Mouse (Mus musculus): ENCODE data around the gene Xpo6.

The Xpo6 gene

GRCm38 (mm10) chr7:126070321-126070720 lies 130.0 kb downstream of the Xpo6 start:
- no peak for DNase-seq

GRCm38 (mm10) chr7:126066777-126067176 lies 133.5 kb downstream of the Xpo6 start:
- no peak for DNase-seq

- no peak for DNase-seq
Measured at GRCm38 (mm10) chr7:126065243-126065876, 134.9 kb downstream of the Xpo6 start.

- no peak for DNase-seq
Measured at GRCm38 (mm10) chr7:126062228-126062627, 138.1 kb downstream of the Xpo6 start.

- DNase-seq: no peak
Measured at GRCm38 (mm10) chr7:126058918-126059317, 141.4 kb downstream of the Xpo6 start.

- DNase-seq: no peak
Measured at GRCm38 (mm10) chr7:126057332-126057914, 142.9 kb downstream of the Xpo6 start.

GRCm38 (mm10) chr7:126054574-126054973 lies 145.7 kb downstream of the Xpo6 start:
- DNase-seq: no peak

GRCm38 (mm10) chr7:126053618-126054017 lies 146.7 kb downstream of the Xpo6 start:
- no peak for DNase-seq

- no peak for DNase-seq
Measured at GRCm38 (mm10) chr7:126051910-126052309, 148.4 kb downstream of the Xpo6 start.
